8 mouse cellular contexts compared by ENCODE assay signal in genomic region chr7:73422223-73423113, GRCm38 (mm10). TPM values are rescaled to one million over a fixed set of nuclear protein-coding genes. Genes with fewer than 3 reads are reported as not detected.
DNase-seq lines count a peak whose midpoint lies in the region; ATAC-seq lines count a peak whose summit lies in the region.

No protein-coding gene starts in this region.

- WGBS in limb, embryonic 13.5 days = 27% methylated on average over 12 of the region's 12 CpGs

- H3K4me2 ChIP-seq in limb, embryonic 13.5 days (replicated peaks) = no peak overlapping the region

- DNase-seq in A20 (ENCODE audit: low read depth, low spot score) = peak; percentile 66
- peak; percentile 77 for DNase-seq in R1 (ENCODE audit: low read depth, low spot score)
- DNase-seq in cerebellum, postnatal 36 days = peak; percentile 77 to 88
- DNase-seq in frontal cortex, postnatal 36 days (ENCODE audit: low spot score in 2 of 2) = peak; percentile 86 to 92
- peak; percentile 80 for DNase-seq in kidney, adult 9 months
- peak; percentile 81 for DNase-seq in neural tube, embryonic 10.5 days (ENCODE audit: extremely low spot score, low spot score)
- DNase-seq in testis, postnatal 10 days (ENCODE audit: low spot score) = peak; percentile 86

- no peak overlapping the region for H3K27ac ChIP-seq in limb, embryonic 13.5 days

- peaks cover 45% of the 10 kb centered on the region for H3K36me3 ChIP-seq in limb, embryonic 13.5 days

- peak; percentile 17; the same call in 1 of the 2 replicates for ATAC-seq in limb, embryonic 13.5 days (ENCODE audit: low FRiP score, low read depth)

- H3K9ac ChIP-seq in limb, embryonic 13.5 days = no peak overlapping the region

- H3K9me3 ChIP-seq in limb, embryonic 13.5 days = no peaks in the 10 kb centered on the region

- H3K4me1 ChIP-seq in limb, embryonic 13.5 days = peaks cover 44% of the 10 kb centered on the region

- H3K4me3 ChIP-seq in limb, embryonic 13.5 days = no peak overlapping the region

- no peaks in the 10 kb centered on the region for H3K27me3 ChIP-seq in limb, embryonic 13.5 days

RNA-seq across cellular contexts. Expression of gene Rgma, which starts 47.2 kb away (rescaled TPM):
- 25.3 and 25.6 TPM in 2 replicates for polyA plus RNA-seq in limb, embryonic 13.5 days (2015; fragmentation: Nextera tagmentation; extraction: Ambion mirVana)
